Mouse (Mus musculus) frontal cortex, postnatal 14 days (tissue): ENCODE measurements around the gene Catsper4.

Source experiments
- DNase-seq, 2 experiments: peaks; one replicate each; pipeline ENCODE4 v3.0.0; 2022; ENCODE audit warnings: low spot score in 2 of 2

Gene Catsper4

GRCm38 (mm10) chr4:134181825-134182224, 45.4 kb downstream of the Catsper4 start:
- no peak for DNase-seq

DNA sequence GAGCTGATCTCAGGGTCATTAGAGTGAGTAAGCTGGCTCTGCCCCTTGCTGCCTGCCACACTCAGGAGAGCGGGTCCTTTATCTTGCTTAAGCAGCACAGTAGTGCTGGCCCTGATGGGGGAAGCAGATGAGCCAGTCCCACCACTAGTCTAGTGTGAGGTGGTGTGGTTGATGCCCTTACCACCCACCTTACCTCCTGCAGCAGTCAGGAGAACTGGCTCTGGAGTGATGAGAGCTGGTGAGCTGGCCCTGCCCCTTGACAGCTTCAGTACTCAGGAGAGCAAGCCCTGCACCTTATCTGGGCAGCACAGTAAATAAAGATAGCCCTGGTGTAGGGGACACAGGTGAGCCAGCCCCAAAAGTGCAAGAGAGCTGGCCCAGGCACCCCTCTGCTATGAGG, 46.1 kb downstream of the Catsper4 start:
- no peak for DNase-seq

- DNase-seq, result no peak
Observed at GRCm38 (mm10) chr4:134172391-134172790, 54.8 kb downstream of the Catsper4 start.

GRCm38 (mm10) chr4:134166906-134167305, 60.3 kb downstream of the Catsper4 start:
- DNase-seq, result no peak

DNA sequence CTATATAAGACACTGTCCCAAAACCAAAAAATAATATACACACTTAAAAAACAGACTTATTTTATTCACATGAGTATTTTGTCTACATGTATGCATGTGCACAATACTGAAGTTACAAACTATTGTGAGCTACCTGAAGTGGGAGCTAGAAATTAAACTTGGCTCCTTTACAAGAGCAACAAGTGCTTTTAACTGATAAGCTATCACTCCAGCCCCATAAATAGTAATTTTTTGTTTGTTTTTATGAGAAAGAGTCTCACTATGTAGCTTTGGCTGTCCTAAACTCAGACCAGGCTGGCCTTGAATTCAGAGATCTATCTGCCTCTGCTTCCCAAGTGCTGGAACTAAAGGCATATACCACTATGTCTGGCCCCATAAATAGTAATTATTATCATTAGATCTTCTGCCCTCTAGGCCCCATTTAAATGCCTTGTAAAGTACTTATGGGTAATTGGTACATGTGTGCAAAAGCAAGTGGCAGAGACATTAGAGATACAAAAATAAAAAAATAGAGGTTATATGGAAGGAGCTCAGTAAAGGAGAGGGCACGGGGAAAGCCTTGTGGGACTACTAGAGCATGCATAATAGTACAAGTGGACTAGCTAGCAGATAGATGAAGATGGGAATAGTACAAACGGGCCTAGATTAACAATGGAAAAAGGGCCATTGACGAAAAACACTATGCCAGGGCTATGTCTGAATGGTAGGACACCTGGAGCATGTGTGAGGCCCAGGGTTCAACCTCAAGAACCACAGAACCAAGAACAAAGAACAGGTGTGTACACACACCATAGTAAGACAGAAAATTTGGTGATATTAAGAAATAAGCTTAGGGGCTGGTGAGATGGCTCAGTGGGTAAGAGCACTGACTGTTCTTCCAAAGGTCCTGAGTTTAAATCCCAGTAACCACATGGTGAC, 61.4 kb downstream of the Catsper4 start:
- DNase-seq, result no peak

GRCm38 (mm10) chr4:134165024-134165423, 62.2 kb downstream of the Catsper4 start:
- no peak for DNase-seq

DNA sequence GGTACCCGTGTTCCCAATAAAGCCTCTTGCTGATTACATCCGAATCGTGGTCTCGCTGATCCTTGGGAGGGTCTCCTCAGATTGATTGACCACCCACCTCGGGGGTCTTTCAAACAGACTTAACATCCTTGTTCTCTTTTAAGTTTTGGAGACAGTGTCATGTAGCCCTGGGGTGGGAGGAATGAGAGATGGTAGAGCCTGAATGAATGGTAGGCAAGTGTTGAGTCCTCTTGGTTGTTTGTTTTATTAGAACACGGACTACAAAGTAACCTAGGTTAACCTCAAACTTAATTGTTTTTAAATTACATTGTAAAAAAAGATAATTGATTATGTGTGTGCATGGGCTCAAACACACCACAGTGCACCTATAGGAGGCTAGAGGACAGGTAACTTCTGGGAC, 62.6 kb downstream of the Catsper4 start:
- DNase-seq, result no peak
